Mouse (Mus musculus) cerebellum, postnatal 25 days (tissue): Measurements from ENCODE around the gene Zfp664.

Source experiments
- DNase-seq, 2 experiments: peaks; one replicate each; pipeline ENCODE4 v3.0.0; 2021; ENCODE audit warnings: mixed read lengths in 2 of 2

The Zfp664 gene

GRCm38 (mm10) chr5:124873096-124873495 lies 10.6 kb downstream of the Zfp664 start:
- no peak for DNase-seq

DNA sequence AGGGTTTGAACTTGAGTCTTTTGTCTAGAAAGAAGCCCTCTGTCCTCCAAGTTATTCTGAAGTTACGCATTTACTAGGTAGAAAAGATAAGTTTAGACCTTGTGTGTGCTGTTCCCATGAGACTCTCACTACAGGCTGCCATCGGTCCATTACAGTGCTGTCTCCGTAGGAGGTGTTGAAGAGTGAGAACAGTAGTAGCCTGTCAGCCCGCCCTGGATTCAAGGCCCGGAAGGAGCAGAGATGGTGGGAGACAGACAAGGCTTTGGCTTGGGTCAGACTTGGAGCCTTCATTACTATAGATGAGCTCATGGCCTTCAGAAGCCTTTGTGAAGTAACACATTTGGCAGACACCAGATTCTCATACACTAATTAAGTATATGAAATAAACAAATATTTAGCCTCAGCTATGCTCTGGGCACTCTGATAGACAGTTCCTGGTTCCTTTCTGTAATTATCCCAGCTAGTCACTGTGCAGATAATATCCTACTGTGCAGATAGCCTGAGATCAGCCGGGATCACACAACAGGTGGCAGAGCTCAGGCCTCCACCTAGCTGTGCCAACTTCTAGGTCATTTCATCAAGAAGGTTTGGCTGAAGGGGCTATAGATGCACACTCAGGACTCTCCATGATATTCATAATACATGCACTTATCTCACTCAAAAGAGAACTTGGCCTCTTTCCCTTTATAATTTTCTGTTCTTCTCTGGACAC lies 11.6 kb downstream of the Zfp664 start:
- DNase-seq, result no peak

DNA sequence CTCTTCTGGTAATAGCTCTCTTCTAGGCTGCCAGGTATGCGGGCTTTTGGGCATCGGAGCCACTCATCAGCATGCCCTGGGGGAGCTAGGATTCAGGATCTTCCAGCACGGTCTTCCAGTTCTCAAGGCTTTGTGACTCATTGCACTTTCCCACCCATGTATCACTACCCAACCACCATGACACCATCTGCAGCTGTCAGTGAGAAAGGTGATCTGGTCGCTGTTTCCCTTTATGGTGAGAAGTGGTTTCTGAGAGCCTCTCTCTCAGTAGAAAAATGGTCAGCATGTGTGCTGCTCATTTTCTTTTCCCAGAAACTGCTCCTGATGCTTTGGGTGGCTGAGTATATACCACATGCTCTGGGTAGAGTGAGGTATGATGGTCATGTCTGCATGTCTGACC lies 16.8 kb downstream of the Zfp664 start:
- DNase-seq, result no peak

DNA sequence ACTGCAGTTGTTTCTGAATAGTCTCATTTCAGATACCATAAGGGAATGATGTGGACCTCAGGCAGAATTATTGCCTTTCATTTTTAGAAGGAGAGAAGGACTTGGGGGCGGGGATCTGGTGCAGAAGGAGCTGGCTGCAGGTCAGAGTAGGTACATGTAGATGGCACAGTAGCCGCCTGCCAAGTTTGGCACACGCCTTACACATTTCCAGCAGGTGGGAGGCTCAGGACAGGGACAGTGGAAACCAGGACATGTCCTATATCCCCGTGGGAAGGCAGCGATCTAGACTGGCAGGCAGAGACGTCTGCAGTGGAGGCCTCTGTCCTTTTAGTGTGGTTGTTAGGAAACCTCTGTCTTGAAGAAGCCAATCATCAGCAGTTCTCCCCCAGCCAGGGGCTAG lies 17.3 kb downstream of the Zfp664 start:
- DNase-seq, result peak; percentile 57 to 68

DNA sequence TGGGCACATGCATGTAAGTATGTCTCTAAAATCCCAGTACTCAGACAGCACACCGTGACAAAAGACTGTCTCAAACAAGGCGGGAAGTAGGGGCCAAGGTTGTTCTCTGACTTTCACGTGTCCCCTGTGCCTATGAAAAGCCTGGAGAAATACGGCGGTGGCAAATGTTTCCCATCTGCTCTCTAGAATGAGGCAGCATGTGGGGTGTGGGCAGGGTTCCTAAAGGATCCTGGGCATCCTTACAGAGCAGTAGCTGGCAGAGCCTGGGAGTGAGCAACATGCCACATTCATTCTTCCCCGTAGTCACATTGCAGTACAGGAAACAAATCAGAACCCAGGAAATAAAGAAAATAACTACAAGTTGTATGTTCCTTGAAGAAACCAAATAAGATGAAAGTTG lies 21.4 kb downstream of the Zfp664 start:
- peak; percentile 78 to 85 for DNase-seq

DNA sequence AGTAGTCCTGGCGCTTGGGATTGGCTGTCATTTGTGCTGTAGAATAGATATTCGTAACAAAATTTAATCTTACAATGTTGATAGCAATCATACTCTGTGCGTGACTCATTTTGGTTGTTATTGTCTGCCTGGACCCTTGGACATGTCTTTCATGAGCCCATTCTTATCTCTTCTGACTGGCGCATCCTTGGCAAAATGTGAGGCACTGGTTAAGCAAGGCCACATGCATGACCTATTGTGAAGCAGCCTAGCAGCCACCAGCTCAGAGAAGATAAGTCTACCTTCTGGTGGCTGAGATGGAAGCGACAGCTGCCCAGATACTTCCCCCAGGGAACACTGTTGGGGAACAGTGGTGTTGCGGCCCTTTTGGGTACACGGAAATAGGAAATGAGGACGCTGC lies 26.2 kb downstream of the Zfp664 start:
- DNase-seq, result no peak

GRCm38 (mm10) chr5:124891921-124892370 lies 29.5 kb downstream of the Zfp664 start:
- DNase-seq, result no peak

DNA sequence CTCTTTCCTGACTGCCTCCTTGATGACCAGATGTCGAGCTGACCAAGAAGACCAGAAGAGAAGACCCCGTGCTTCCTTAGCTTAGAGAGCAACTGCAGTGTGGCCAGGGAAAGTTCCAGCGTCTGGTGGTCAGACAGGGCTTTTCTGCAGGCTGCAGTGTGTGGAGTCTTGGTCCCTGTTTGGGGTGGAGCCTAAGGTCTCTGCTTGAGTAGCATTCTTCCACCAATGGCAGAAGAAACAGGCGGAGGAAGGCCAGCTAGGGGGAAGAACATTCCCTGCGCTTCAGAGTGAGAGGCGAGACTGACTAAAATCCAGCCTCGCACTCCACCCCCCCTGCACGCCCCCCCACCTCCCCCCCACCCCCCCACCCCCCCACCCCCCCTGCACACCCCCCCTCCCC lies 33.6 kb downstream of the Zfp664 start:
- DNase-seq, result no peak

- DNase-seq, result peak; percentile 89 to 91
Measured at GRCm38 (mm10) chr5:124899945-124900631, 37.6 kb downstream of the Zfp664 start.

DNA sequence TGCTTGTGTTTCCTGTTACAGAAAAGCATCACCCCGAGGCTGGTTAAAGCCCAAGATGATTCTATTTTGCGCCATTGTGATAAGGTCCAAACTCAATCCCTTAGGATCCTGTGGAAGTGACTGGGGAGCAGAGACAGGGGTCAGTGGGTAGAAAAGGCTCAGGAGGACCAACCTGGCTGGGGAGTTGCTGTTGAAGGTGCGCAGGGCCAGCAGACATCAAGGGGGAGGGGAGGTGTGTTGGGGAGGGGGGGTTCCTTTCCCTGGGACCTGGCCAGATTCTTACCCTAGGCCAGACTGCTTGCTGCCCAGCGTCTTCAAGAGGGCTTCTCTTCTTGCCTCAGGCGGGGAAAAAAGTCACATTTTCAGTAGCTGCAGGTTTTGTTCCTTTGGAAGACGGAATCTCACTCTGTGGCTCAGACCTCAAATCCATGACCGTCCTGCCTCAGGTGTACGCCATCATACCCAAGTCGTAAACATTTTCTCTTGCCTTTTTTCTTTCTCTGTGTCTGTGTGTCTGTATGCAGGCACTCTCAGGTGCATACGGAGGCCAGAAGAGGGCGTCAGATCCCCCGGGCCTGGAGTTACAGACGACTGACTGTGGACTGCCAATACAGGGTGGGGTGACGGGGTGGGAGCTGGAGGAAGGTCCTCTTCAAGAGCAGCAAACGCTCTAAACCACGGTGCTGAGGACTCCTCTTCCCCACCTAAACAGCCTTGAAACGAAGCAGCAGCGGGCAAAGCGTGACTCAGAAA lies 38.4 kb downstream of the Zfp664 start:
- no peak for DNase-seq

GRCm38 (mm10) chr5:124901675-124902074 lies 39.2 kb downstream of the Zfp664 start:
- peak; percentile 85 to 90 for DNase-seq

- peak; percentile 61 to 64 for DNase-seq
Measured at GRCm38 (mm10) chr5:124902195-124902594, 39.7 kb downstream of the Zfp664 start.

DNA sequence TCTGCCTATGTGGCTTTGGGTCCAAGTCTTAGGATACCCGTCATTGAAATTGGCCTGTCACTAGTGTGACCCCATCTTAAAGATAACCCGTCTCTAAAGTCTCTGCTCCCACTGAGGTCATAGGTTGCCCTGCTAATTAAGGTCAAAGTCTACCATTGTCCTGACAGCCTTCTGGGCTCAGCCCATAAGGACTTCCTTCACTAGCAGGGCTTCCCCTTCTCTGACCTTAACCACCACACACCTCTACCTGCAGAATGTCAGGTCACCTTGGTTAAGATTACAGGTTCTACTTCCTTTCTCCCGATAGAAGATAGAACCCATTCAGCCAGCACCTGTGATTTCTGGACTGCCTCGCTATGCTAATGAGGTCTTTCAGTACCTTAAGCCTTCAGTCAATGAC lies 41.4 kb downstream of the Zfp664 start:
- DNase-seq, result no peak

DNA sequence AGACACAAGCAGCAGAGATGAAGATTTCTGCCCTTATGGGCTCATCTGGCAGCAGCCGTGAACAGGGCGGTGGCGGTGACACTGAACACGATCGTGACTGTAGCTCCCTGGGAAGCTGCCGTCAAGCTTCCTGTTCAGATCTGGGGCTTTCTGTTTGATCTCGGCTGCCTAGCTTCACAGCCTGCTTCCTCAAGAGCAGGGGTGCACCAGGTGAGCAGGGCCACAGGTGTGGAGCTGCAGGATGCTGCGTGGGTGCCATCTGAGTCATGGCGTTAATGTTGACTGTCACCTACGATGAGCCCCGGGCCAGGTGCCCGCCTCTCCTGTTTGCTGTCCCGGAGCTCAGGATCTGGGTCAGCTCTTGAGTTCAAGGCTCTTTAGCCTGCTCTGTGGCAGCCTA lies 44.4 kb downstream of the Zfp664 start:
- DNase-seq, result peak in 1 of 2 experiments; percentile 35

DNA sequence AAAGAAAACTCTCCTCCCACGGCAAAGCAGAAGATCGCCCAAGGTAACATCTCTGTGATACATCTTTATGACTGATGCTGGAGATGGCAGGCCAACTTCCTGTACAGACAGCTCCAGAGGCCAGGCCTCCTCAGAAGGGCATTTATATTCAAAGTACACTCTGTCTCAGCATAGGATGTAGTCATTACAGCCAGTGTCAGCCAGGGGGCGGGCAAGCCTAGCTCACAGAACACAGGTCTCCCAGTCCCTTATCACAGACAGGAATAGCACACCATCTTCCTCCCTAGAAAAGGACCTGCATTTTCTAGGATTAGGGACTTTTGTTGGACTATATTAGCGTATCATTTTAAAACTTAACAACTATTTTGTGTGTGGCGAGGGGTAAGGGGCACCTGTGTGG lies 46.4 kb downstream of the Zfp664 start:
- DNase-seq, result peak; percentile 88 to 91

DNA sequence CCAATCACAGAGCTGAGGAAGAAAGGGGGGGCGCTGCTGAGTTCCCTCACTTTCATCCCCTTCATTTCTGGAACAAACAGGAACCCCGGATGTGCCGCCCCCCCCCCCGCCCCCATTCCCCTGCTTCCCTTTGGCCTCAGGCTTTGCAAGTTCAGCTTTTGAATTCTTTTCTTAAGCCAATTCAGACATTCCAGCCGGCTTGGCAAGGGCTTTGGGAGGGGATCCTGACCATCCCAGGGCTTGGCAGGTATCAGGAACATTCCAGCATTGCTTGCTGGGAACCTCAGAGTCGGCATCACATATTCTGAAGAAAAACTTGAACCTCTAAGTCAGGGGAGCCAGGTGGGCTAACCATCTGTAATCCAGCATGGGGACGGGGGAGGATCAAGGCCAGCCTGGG lies 49.8 kb downstream of the Zfp664 start:
- no peak for DNase-seq

- DNase-seq, result no peak
Measured at GRCm38 (mm10) chr5:124912946-124913933, 50.7 kb downstream of the Zfp664 start.

GRCm38 (mm10) chr5:124919798-124920197 lies 57.3 kb downstream of the Zfp664 start:
- no peak for DNase-seq

- peak in 1 of 2 experiments; percentile 39 for DNase-seq
Measured at GRCm38 (mm10) chr5:124921410-124921809, 58.9 kb downstream of the Zfp664 start.

DNA sequence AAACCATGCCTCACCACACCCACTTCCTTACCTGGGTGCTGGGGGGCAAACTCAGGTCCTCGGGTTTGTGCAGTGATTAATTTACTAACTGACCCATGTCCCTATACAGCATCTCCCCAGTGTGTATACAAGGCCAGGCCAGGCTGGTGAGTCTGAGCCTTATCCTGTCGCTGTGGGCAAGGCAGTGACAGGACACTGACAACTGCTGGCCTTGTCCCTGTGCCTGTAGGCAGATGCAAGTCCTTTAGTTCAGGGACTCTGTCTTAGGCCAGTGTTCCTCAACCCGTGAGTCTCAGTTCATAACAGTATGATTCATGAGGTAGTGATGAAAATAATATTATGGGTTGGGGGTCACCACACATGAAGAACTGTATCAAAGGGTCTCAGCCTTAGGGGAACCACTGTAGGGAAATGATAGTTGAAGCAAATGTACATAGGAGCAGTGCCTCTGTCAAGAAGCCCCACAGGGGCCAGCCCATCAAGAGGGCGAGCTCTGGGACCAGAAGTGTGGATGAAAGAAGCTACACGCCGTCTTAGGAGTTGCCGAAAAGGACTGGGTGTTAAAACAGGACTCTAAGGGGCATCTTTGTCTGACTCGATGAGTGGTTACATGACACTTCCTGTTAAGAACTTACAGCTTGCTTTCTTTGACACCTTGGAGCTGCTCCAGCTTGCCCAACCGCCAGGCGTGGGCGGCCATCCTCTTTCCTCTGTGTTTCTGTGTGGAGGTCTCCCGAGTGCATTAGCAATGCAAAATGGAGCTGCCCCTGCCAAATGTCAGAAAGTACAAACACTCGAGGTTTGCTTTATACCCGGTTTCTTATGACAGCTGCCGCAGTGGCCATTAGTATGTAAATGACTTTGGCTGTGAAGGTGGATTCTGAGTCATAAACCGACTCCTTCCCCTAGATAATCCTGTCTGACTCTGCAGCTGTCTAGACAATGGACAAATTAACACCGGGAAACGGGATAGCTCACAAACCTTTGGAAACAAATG lies 60.2 kb downstream of the Zfp664 start:
- no peak for DNase-seq

DNA sequence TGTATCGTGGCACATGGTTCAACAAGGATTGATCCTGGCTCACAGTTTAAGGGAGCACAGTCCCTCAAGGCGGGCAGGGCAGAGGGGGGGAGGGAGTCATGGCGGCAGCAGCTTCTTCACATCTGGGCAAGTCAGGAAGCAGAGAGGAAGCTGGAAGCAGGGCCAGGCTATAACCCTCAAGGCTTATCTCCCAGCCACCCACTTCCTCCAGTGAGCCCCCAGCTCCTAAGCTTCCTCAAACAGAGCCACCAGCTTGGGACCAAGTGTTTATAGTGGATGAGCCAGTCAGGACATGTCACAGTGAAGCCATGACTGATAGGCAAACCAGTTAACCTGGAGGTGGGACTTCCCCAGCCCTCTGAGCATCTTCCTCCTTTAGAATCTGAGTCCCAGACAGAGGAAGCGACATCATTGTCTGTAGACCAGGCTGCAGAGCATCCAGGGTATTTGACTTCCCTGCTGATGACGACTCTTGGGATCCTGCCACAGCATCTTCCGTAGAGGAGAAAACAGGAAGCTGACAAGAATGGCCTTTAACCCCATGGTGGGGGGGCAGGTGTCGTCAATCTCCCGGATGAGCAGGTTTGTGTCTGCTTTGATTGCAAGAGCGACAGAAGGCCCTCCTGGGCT lies 67.0 kb downstream of the Zfp664 start:
- no peak for DNase-seq
